Mouse (Mus musculus) liver, postnatal 0 days (tissue): Measurements from ENCODE around the gene Gm13539.

Experiments used
- CTCF ChIP-seq: sonication (generic); IDR thresholded peaks from 2 replicates; pipeline ENCODE4 v1.5.1; 2016; ENCODE audit warnings: antibody characterized with exemption, low read depth
- EP300 ChIP-seq: IDR thresholded peaks from 2 replicates; pipeline ENCODE4 v1.6.1; 2016; ENCODE audit warnings: antibody characterized with exemption, low read depth, mild to moderate bottlenecking

- TF ChIP-seq EP300, result no peak
- no peak for TF ChIP-seq CTCF
Measured at GRCm38 (mm10) chr2:25811711-25812110, 29.7 kb downstream of the Gm13539 start.
